ENCODE assay signal across 25 mouse cellular contexts in the genomic region with DNA sequence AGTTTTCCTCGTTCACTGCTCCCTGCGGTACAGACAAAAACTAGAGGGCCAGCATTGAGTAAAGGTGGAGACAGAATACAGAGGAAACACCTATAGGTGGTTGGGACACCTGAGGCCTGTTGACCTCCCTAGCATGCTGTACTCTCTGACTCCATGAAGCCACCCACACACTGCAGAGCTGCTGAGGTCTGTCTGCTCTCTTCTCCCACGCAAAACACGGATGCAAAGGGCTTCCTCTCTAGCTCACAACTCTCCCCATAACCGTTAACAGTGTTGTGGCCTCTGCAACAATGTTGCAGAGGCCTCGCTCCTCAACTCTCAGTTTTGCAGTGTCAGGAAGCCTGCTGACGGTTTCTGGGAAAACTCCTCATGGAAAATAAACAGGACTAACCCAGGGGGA. TPM values are rescaled to one million over a fixed set of nuclear protein-coding genes. Genes with fewer than 3 reads are reported as not detected.
DNase-seq lines count a peak whose midpoint lies in the region; ATAC-seq and TF ChIP-seq lines count a peak whose summit lies in the region.
"Had no signal": no experiment of that assay in that cellular context is flagged by ENCODE, and none has a peak within 500 bp of the region (broad histone marks: within the 10 kb centered on the region; RNA-seq: fewer than 3 reads in every experiment).

No protein-coding gene starts in this region.

- peak overlapping the region; percentile 67 for H3K27ac ChIP-seq in heart, embryonic 12.5 days (ENCODE audit: poor library complexity, severe bottlenecking)
- no peak overlapping the region for H3K27ac ChIP-seq in heart, embryonic 11.5 days (ENCODE audit: low read depth, low read length)
- 0 out of 2 replicates have a peak overlapping the region, but pooled peaks have one; percentile 20 for H3K27ac ChIP-seq in bone marrow, adult 2 months (ENCODE audit: control insufficient read depth, insufficient read depth, low read depth, low read length, poor library complexity)
- peak overlapping the region; percentile 49 for H3K27ac ChIP-seq in liver, embryonic 14.5 days
- H3K27ac ChIP-seq: forebrain, embryonic 13.5 days; hindbrain, postnatal 0 days; left cerebral cortex, adult 2 months; limb, embryonic 15.5 days; macrophage; midbrain, embryonic 10.5 days; neural tube, embryonic 15.5 days had no signal

- TF ChIP-seq CTCF in bone marrow, adult 2 months (IDR thresholded peaks at IDR 0.05; ENCODE audit: control insufficient read depth, insufficient read depth, low read length) = no peak
- no peak for TF ChIP-seq CTCF in liver, embryonic 14.5 days (IDR thresholded peaks at IDR 0.05; ENCODE audit: low read depth)

- no peak for ATAC-seq in heart, embryonic 12.5 days (ENCODE audit: insufficient number of reproducible peaks, low FRiP score)
- no peak for ATAC-seq in heart, embryonic 11.5 days (replicated peaks; ENCODE audit: insufficient number of reproducible peaks, low FRiP score, low TSS enrichment)
- ATAC-seq in liver, embryonic 14.5 days (ENCODE audit: insufficient read depth) = no peak
- ATAC-seq: forebrain, embryonic 13.5 days; hindbrain, postnatal 0 days had no signal

- H3K4me1 ChIP-seq in heart, embryonic 12.5 days (replicated peaks) = peaks cover 51% of the 10 kb centered on the region
- peaks cover 11% of the 10 kb centered on the region for H3K4me1 ChIP-seq in heart, embryonic 11.5 days (ENCODE audit: control insufficient read depth, insufficient read depth, low read length)
- peaks cover 3% of the 10 kb centered on the region for H3K4me1 ChIP-seq in bone marrow, adult 2 months (ENCODE audit: control insufficient read depth, insufficient read depth, low read length)
- peaks cover 61 to 72% of the 10 kb centered on the region in 2 experiments for H3K4me1 ChIP-seq in liver, embryonic 14.5 days (replicated peaks; ENCODE audit: control insufficient read depth in 2 of 2, insufficient read depth in 2 of 2, low read length in 1 of 2)
- H3K4me1 ChIP-seq: forebrain, embryonic 13.5 days had no signal

- intact Hi-C loops in gastrocnemius, postnatal 36 days (cut with DNase I) = no loop called here

- no peaks in the 10 kb centered on the region for H3K27me3 ChIP-seq in heart, embryonic 12.5 days (replicated peaks)
- H3K27me3 ChIP-seq in heart, embryonic 11.5 days (ENCODE audit: control insufficient read depth, insufficient read depth, low read length) = no peaks in the 10 kb centered on the region
- H3K27me3 ChIP-seq in liver, embryonic 14.5 days (ENCODE audit: control insufficient read depth, insufficient read depth, low read length) = no peaks in the 10 kb centered on the region
- H3K27me3 ChIP-seq: forebrain, embryonic 13.5 days; limb, embryonic 15.5 days; neural tube, embryonic 15.5 days had no signal

- H3K4me2 ChIP-seq in heart, embryonic 12.5 days = no peak overlapping the region
- no peak overlapping the region for H3K4me2 ChIP-seq in heart, embryonic 11.5 days
- H3K4me2 ChIP-seq in liver, embryonic 14.5 days (ENCODE audit: low read depth) = no peak overlapping the region; the same call in 1 of the 2 replicates
- H3K4me2 ChIP-seq: forebrain, embryonic 13.5 days; limb, embryonic 15.5 days; neural tube, embryonic 15.5 days had no signal

- H3K4me3 ChIP-seq in heart, embryonic 12.5 days = no peak overlapping the region
- H3K4me3 ChIP-seq in heart, embryonic 11.5 days (ENCODE audit: low read depth, low read length) = no peak overlapping the region
- no peak overlapping the region for H3K4me3 ChIP-seq in bone marrow, adult 2 months (replicated peaks; ENCODE audit: control insufficient read depth, low read depth, low read length)
- H3K4me3 ChIP-seq in liver, embryonic 14.5 days (ENCODE audit: insufficient read depth in 1 of 2, low read depth in 2 of 2, low read length in 2 of 2) = no peak overlapping the region
- H3K4me3 ChIP-seq: forebrain, embryonic 13.5 days; left cerebral cortex, adult 2 months; limb, embryonic 15.5 days; midbrain, embryonic 10.5 days; neural tube, embryonic 15.5 days had no signal

- no peak for TF ChIP-seq EP300 in liver, embryonic 14.5 days (IDR thresholded peaks at IDR 0.05; ENCODE audit: low read depth)

- H3K9ac ChIP-seq in heart, embryonic 12.5 days = no peak overlapping the region
- no peak overlapping the region for H3K9ac ChIP-seq in heart, embryonic 11.5 days (ENCODE audit: low read depth, low read length)
- H3K9ac ChIP-seq in liver, embryonic 14.5 days (replicated peaks) = peak overlapping the region; percentile 25
- H3K9ac ChIP-seq: forebrain, embryonic 13.5 days; limb, embryonic 15.5 days; neural tube, embryonic 15.5 days had no signal

- peaks cover 10% of the 10 kb centered on the region for H3K36me3 ChIP-seq in heart, embryonic 12.5 days
- peaks cover 3% of the 10 kb centered on the region; the same call in 1 of the 2 replicates for H3K36me3 ChIP-seq in heart, embryonic 11.5 days (ENCODE audit: control insufficient read depth, insufficient read depth, low read length)
- H3K36me3 ChIP-seq in liver, embryonic 14.5 days (replicated peaks; ENCODE audit: control insufficient read depth, insufficient read depth, low read depth) = peaks cover 71% of the 10 kb centered on the region

- no peak for TF ChIP-seq POLR2A in bone marrow, adult 2 months (IDR thresholded peaks at IDR 0.05; ENCODE audit: borderline replicate concordance, control insufficient read depth, low read depth, low read length)

- peaks cover 7% of the 10 kb centered on the region; the same call in 1 of the 2 replicates for H3K9me3 ChIP-seq in heart, embryonic 12.5 days (replicated peaks)
- H3K9me3 ChIP-seq in heart, embryonic 11.5 days (replicated peaks; ENCODE audit: control insufficient read depth, low read length) = 0 out of 2 replicates have a peak, but pooled peaks cover 2% of the 10 kb centered on the region
- no peaks in the 10 kb centered on the region for H3K9me3 ChIP-seq in liver, embryonic 14.5 days (ENCODE audit: control insufficient read depth, low read length)
- H3K9me3 ChIP-seq: limb, embryonic 15.5 days; neural tube, embryonic 15.5 days had no signal

- DNase-seq in CD4-positive helper T cell, adult 2 months (ENCODE audit: low read depth, low spot score) = peak; percentile 40
- DNase-seq in liver, embryonic 14.5 days (ENCODE audit: low read depth in 3 of 3, low spot score in 3 of 3) = no peak
- no peak for DNase-seq in adrenal gland, postnatal 10 days
- no peak for DNase-seq in gastrocnemius, postnatal 36 days
- no peak for DNase-seq in layer of hippocampus, adult 9-11 months
- DNase-seq: adrenal gland, adult 8-10 months; cerebellum, adult 9-10 months; gastrocnemius, postnatal 10 days; heart, adult 18-20 months; kidney, adult 11 months; kidney, postnatal 4 days; left cerebral cortex, postnatal 4 days; thymus, postnatal 25 days had no signal

- WGBS in heart, embryonic 12.5 days = 68% methylated on average over 7 of the region's 7 CpGs
- 70% methylated on average over 7 of the region's 7 CpGs for WGBS in heart, embryonic 11.5 days (ENCODE audit: insufficient replicate concordance)
- 82% methylated on average over 7 of the region's 7 CpGs for WGBS in bone marrow, adult 2 months
- WGBS in liver, embryonic 14.5 days (ENCODE audit: insufficient replicate concordance) = 81% methylated on average over 7 of the region's 7 CpGs

RNA-seq across cellular contexts. Expression of gene Lpcat1, which starts 15.5 kb away (rescaled TPM):
- polyA plus RNA-seq in heart, embryonic 12.5 days (2016; fragmentation: Nextera tagmentation; extraction: Ambion mirVana) = 24.1 and 25.1 TPM in 2 replicates
- 26.0 and 26.6 TPM in 2 replicates for polyA plus RNA-seq in heart, embryonic 11.5 days (2014; fragmentation: Nextera tagmentation; extraction: Ambion mirVana)
- 92.1 and 108 TPM in 2 replicates for polyA plus RNA-seq in bone marrow, adult 2 months (2011; ENCODE audit: insufficient read depth, insufficient read length, low replicate concordance, missing spikeins)
- polyA plus RNA-seq in liver, embryonic 14.5 days (2012; rRNA removed) = 49.5 and 61.0 TPM in 2 replicates
- polyA plus RNA-seq in liver, embryonic 14.5 days (2014; fragmentation: Nextera tagmentation; extraction: Ambion mirVana) = 63.7 and 72.5 TPM in 2 replicates
- total RNA-seq in adrenal gland, postnatal 10 days (2021) = 10 to 100 TPM; 17.0 to 20.4 TPM
- total RNA-seq in gastrocnemius, postnatal 36 days (2021) = 1 to 10 TPM; 2.7 TPM

RNA-seq across cellular contexts. Expression of gene Slc6a3, which starts 54.1 kb away (rescaled TPM):
- 0.09 and 0.35 TPM in 2 replicates for polyA plus RNA-seq in heart, embryonic 12.5 days (2016; fragmentation: Nextera tagmentation; extraction: Ambion mirVana)
- 0.28 TPM in 1 of 2 replicates, not detected in the other for polyA plus RNA-seq in heart, embryonic 11.5 days (2014; fragmentation: Nextera tagmentation; extraction: Ambion mirVana)
- polyA plus RNA-seq in bone marrow, adult 2 months (2011; ENCODE audit: insufficient read depth, insufficient read length, low replicate concordance, missing spikeins) = 1.2 and 2.9 TPM in 2 replicates
- polyA plus RNA-seq in liver, embryonic 14.5 days (2012; rRNA removed) = 0.59 and 0.63 TPM in 2 replicates
- polyA plus RNA-seq in liver, embryonic 14.5 days (2014; fragmentation: Nextera tagmentation; extraction: Ambion mirVana) = 0.75 and 1.4 TPM in 2 replicates
- not detected for total RNA-seq in adrenal gland, postnatal 10 days (2021)
- not detected for total RNA-seq in gastrocnemius, postnatal 36 days (2021)
- total RNA-seq: gastrocnemius, postnatal 10 days; heart, adult 18-20 months; hematopoietic stem cell, adult 5-6 weeks had no signal
- polyA plus RNA-seq: embryonic facial prominence, embryonic 14.5 days; macrophage had no signal
